Mouse (Mus musculus): Measurements from ENCODE around the gene 5830411N06Rik.

The 5830411N06Rik gene

GRCm38 (mm10) chr7:140247216-140247615 lies at the start of gene 5830411N06Rik:
Gene 5830411N06Rik (plus strand): TSS chr7:140247284.
- DNase-seq, result no peak

DNA sequence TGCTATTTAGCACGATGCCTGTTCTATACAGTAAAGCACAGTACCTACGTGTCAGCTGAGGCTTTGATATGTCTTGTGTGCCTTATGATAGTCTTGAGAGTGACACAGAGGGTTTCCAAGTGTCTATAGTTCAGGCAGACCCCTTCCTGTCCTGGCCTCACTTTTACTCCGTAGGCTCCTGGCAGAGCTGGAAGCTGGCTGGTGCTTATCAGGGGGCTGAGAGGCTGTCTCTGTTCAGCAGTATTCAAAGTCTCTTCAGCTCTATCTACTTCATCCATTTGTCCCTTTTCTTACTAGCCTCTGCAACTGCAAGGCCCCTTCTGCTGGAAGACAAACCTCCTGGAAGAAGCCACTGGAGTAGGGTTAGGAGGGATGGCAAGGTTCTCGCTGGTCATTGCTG lies 46.0 kb upstream of the 5830411N06Rik start:
- DNase-seq, result no peak

DNA sequence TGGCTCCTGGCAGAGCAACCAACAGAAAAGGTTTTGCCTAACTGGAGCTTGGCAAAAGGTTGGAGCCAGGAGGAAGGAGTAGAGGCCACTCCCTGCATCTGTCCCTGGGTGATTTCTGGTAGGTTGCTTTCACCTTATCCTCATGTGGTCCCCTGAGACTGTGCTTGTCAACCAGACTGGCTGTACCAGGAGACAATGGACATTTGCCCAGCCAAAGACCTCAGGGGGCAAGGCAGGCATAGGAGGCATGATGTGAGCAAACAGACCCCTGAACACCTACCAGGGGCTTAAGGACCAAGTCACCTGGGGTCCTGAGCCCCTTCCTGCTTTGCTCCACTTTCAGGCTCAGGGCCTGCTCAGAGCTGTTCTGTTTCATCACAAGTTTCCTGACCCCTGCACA lies 41.2 kb upstream of the 5830411N06Rik start, which contains the start of gene Olfr524:
TSS of gene Olfr524 (minus strand) at position 101 of the 400 bp plus-strand sequence.
- DNase-seq, result no peak

GRCm38 (mm10) chr7:140206904-140207303 lies 40.2 kb upstream of the 5830411N06Rik start:
- DNase-seq, result no peak

DNA sequence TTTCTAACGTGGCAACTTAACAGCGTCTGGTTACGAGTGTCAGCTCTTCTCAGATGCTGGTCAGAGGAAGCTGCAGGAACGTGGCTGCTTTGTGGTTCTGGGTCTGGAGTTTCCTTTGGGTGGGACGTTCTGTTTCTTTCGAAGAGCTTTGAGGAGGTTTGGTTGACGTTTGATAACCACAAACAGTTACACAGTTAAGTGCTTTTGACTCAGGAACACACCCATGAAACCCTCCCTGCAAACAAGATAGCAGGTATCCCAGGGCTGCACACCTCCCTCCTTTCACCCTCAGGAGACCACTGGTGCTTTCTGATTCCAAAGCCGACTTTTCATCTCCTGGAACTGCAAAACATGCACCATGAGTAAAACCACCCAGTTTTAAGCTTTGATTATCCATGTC lies 38.9 kb upstream of the 5830411N06Rik start:
- no peak for DNase-seq

DNA sequence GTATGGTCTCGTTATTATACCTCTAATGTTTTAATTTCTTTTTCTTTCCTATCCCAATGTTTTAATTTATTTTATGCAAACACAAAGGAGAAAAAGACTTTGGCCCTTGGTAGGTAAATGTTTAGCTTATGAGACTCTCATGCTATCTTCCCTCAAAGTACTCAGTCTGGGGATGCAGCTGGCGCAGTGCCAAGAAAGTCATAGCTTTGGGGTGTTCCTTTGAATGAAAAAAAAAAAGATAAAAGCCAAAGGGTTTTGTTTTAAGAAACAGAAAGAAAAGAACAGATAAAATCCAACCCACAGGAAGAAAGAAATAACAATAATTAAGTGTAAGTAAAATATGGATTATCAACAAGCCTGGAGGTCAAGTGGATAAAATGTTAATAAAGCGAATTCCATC lies 38.4 kb upstream of the 5830411N06Rik start:
- no peak for DNase-seq

- no peak for DNase-seq
Measured at GRCm38 (mm10) chr7:140213841-140214240, 33.2 kb upstream of the 5830411N06Rik start.

DNA sequence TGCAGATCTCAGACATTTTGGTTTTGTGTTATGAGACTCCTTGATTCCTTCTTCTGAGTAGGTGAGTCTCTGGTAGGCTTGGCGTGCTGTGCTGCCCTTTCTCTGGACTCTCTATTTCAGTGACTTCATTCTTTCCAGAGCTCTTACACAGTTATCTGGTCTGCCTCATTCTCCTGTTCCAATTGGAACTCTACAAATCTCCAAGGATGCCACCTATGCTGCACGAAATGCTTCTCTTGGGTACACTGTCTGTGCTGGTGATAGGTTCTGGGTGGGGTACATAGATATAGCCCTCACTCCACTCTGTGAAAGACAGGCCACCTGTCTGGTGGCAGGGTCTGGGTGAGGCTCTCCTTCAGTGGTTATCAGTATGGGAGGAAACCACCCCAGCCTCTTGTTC lies 29.1 kb upstream of the 5830411N06Rik start, which contains the start of gene Cd163l1:
TSS of gene Cd163l1 (plus strand) at position 301 of the 400 bp plus-strand sequence.
- DNase-seq, result no peak

DNA sequence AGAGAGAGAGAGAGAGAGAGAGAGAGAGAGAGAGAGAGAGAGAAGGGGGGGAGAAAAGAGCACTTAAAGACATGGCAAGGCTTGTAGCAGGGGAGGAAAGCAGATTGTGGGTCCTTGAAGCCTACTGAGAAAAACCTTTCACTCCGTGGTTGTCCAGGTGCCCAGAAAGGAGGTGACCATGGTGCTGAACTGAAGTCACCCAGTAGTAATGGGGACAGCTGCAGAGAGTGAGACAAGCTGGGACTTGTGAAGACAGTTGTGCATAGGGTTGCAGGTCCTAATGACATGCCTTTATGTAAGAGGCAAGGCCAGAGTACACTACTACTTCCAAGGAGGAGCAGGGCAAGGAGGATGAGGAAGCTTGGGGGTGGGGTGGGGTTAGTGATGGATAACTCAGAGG lies 27.8 kb upstream of the 5830411N06Rik start:
- no peak for DNase-seq

- DNase-seq, result no peak
Measured at GRCm38 (mm10) chr7:140220375-140220774, 26.7 kb upstream of the 5830411N06Rik start.

GRCm38 (mm10) chr7:140224209-140224608 lies 22.9 kb upstream of the 5830411N06Rik start:
- no peak for DNase-seq

- no peak for DNase-seq
Measured at GRCm38 (mm10) chr7:140228476-140228875, 18.6 kb upstream of the 5830411N06Rik start.

DNA sequence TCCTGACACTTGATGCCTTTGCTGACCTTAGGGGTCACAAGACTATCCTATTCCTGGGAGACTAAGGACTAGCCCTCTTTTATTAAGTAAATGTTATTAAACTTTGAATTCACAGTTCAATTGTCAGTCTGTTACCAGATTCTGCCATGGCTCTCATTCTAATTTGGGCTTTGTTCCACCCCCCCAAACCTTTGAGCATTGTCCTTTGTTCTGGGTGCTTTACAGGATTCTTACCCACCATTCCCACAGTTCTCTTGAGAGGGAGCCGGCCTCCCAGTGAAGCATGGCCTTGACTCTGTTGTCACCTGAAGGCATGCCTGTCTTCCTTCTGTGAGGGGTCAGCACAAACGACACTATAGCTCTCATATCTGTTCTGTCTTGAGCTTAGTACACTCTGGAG lies 16.1 kb upstream of the 5830411N06Rik start:
- no peak for DNase-seq

GRCm38 (mm10) chr7:140233696-140234095 lies 13.4 kb upstream of the 5830411N06Rik start:
- DNase-seq, result no peak

- no peak for DNase-seq
Measured at GRCm38 (mm10) chr7:140253780-140254299, 6.8 kb downstream of the 5830411N06Rik start.

DNA sequence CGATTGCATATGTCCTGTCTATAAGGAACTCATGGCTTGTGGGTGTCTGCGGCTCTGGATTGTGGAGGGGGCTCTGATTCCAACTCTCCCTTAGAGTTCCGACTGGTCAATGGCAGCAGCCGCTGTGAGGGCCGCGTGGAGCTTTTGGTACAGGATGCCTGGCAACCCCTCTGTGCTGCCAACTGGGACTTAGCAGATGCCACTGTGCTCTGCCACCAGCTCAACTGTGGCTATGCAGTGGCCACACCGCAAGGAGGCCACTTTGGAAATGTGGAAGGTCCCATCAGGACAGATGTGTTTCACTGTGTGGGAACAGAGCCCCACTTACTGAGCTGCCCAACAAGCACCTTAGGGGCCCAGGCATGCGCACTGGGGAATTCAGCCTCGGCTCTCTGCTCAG lies 48.7 kb downstream of the 5830411N06Rik start:
- no peak for DNase-seq

GRCm38 (mm10) chr7:140296876-140297275 lies 49.8 kb downstream of the 5830411N06Rik start:
- DNase-seq, result no peak

DNA sequence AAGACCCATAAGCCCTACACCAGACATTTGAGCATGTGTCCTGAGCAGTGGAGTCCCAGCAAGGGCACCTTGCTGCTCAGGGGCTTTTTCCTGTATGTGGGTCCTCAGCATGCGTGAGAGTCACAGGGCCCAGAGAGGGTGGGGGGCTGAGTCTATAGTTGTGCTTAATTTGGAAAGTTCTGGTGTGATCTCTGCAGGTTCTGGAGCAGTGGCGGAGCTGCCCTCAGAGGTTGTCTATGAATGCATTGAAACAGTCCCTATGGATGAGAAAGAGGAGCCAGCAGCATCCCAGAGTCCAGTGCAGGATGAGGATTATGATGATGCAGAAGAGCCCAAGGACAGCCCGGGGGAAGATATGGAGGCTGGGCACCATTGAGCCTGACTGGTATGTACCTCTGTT lies 52.3 kb downstream of the 5830411N06Rik start:
- DNase-seq, result no peak

DNA sequence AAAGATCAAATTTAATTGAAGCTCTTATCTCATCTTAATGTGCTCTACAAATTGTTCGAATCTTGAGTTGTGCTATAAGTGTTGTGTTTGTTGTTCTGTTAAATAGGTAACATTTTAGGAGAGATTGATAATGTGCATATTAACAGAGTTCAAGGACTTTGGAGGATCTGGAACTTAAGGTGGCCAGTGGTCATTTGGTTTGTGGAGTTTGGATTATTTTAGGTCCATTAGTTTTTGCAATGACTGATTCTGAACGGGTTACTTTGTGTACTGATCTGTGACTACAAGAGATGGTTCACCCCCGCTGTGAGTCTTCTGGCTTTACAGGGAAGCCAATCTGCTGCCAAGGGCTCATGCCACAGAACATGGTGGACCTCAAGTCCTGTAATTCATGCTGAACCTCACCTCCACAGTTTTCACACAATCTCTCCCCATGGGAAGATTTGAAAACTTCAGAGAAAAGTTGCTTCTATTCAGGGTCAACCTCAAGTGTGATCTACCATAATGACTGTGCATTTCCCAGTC lies 72.8 kb downstream of the 5830411N06Rik start:
- DNase-seq, result no peak

DNA sequence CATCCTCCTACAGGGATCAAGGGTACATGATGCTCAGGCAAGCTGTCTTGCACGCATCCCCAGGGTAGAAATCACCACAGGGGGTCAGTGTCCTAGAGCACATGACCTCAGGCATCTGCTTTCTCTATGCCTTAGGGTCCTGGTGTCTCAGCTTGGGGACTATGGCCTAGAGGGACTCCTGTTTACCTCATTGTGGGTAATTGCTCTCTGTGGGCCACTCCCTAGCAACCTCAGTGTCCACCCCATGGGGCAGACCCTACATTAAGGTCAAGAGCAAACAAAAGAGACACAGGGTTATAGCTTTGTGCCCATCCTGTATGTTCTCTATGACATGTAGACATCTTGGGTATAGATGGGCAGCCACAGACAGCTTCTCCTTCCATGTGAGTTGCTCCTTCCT lies 73.5 kb downstream of the 5830411N06Rik start, which contains the start of gene Olfr525:
TSS of gene Olfr525 (plus strand) at position 301 of the 400 bp plus-strand sequence.
- DNase-seq, result no peak

GRCm38 (mm10) chr7:140321135-140321534 lies 74.1 kb downstream of the 5830411N06Rik start:
- DNase-seq, result no peak

GRCm38 (mm10) chr7:140329766-140330304 lies 82.8 kb downstream of the 5830411N06Rik start:
- DNase-seq, result no peak

DNA sequence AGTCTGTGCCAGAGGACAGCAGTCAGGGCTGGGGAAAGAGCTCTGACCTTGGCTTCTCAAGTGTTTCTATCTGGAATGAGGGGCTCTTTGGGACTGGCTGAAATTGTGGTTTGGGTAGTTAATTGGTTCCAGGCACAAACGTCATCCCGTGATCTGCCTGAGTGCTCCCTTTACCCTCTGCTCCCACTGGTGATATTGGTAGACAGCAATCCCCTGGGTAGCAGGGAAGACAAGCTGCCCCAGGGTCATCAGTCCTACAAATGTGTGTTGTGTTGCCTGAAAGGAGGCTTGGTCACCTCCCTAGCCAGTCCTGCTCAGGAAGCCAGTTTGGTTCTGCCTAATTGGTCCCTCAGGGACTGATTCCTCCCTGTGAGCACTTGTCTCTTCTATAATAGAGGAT lies 86.6 kb downstream of the 5830411N06Rik start, which contains the start of gene Olfr527:
TSS of gene Olfr527 (plus strand) at position 301 of the 400 bp plus-strand sequence.
- no peak for DNase-seq
